25 mouse cellular contexts compared by ENCODE assay signal in genomic region chr5:151417421-151418038, GRCm38 (mm10). TPM values are rescaled to one million over a fixed set of nuclear protein-coding genes. Genes with fewer than 3 reads are reported as not detected.
DNase-seq lines count a peak whose midpoint lies in the region; ATAC-seq and TF ChIP-seq lines count a peak whose summit lies in the region.
"Had no signal": no experiment of that assay in that cellular context is flagged by ENCODE, and none has a peak within 500 bp of the region (broad histone marks: within the 10 kb centered on the region; RNA-seq: fewer than 3 reads in every experiment).

No protein-coding gene starts in this region.

- H3K4me1 ChIP-seq in liver, postnatal 0 days (ENCODE audit: insufficient read depth), result peaks cover 23% of the 10 kb centered on the region
- no peaks in the 10 kb centered on the region for H3K4me1 ChIP-seq in hindbrain, embryonic 11.5 days (replicated peaks; ENCODE audit: control insufficient read depth, insufficient read depth, low read length)

- TF ChIP-seq EP300 in liver, postnatal 0 days (IDR thresholded peaks at IDR 0.05; ENCODE audit: low read depth), result no peak

- DNase-seq in Muller cell, postnatal 12 days (ENCODE audit: inconsistent ontology term), result peak; percentile 48
- DNase-seq in adrenal gland, postnatal 25 days, result peak; percentile 28
- peak; percentile 52 for DNase-seq in liver
- DNase-seq in liver, postnatal 0 days, result no peak
- DNase-seq in cerebellum, adult 11-12 months, result no peak
- DNase-seq in hindbrain, embryonic 11.5 days (ENCODE audit: low spot score), result no peak
- no peak for DNase-seq in left cerebral cortex, adult 18-20 months (ENCODE audit: low spot score in 2 of 2)
- DNase-seq: cerebellum, adult 11 months; cerebellum, postnatal 25 days; forebrain, postnatal 0 days; gastrocnemius, adult 2 months; heart, postnatal 4 days; kidney, adult 8-10 months; kidney, postnatal 4 days; lung, postnatal 14 days; right cerebral cortex, postnatal 25 days had no signal

- no peak overlapping the region for H3K4me2 ChIP-seq in liver, postnatal 0 days (ENCODE audit: low read depth, low read length)
- no peak overlapping the region for H3K4me2 ChIP-seq in hindbrain, embryonic 11.5 days (replicated peaks; ENCODE audit: low read depth, low read length)
- H3K4me2 ChIP-seq: heart, embryonic 13.5 days; limb, embryonic 15.5 days had no signal

- peak; percentile 62 for ATAC-seq in liver, postnatal 0 days
- ATAC-seq in hindbrain, embryonic 11.5 days (ENCODE audit: low FRiP score), result no peak
- ATAC-seq: CD4-positive, CD25-positive, alpha-beta regulatory T cell, adult 4 months; forebrain, postnatal 0 days had no signal

- H3K9ac ChIP-seq in liver, postnatal 0 days (replicated peaks), result no peak overlapping the region
- H3K9ac ChIP-seq in hindbrain, embryonic 11.5 days (ENCODE audit: low read depth, low read length), result no peak overlapping the region
- H3K9ac ChIP-seq: forebrain, postnatal 0 days; heart, embryonic 13.5 days; limb, embryonic 15.5 days had no signal

- H3K27ac ChIP-seq in liver, postnatal 0 days (ENCODE audit: low read depth), result peak overlapping the region; percentile 48; the same call in 1 of the 2 replicates
- H3K27ac ChIP-seq in hindbrain, embryonic 11.5 days (ENCODE audit: low read depth, low read length), result no peak overlapping the region
- H3K27ac ChIP-seq: gastrocnemius, adult 2 months; heart, embryonic 13.5 days; limb, embryonic 15.5 days had no signal

- no peaks in the 10 kb centered on the region for H3K27me3 ChIP-seq in liver, postnatal 0 days (ENCODE audit: insufficient read depth, low read length)
- no peaks in the 10 kb centered on the region for H3K27me3 ChIP-seq in hindbrain, embryonic 11.5 days (ENCODE audit: control insufficient read depth, insufficient read depth, low read length)
- H3K27me3 ChIP-seq: heart, embryonic 13.5 days; limb, embryonic 15.5 days had no signal

- H3K9me3 ChIP-seq in liver, postnatal 0 days (ENCODE audit: low read length), result no peaks in the 10 kb centered on the region
- H3K9me3 ChIP-seq in hindbrain, embryonic 11.5 days (ENCODE audit: control insufficient read depth, low read length), result no peaks in the 10 kb centered on the region
- H3K9me3 ChIP-seq: G1E; heart, embryonic 13.5 days; limb, embryonic 15.5 days had no signal

- TF ChIP-seq CTCF in liver, postnatal 0 days (IDR thresholded peaks at IDR 0.05; ENCODE audit: low read depth), result no peak

- WGBS in liver, postnatal 0 days (ENCODE audit: insufficient replicate concordance), result 70% methylated on average over 2 of the region's 2 CpGs
- 69% methylated on average over 2 of the region's 2 CpGs for WGBS in hindbrain, embryonic 11.5 days

- H3K36me3 ChIP-seq in liver, postnatal 0 days (replicated peaks; ENCODE audit: insufficient read depth, low read length), result no peaks in the 10 kb centered on the region
- no peaks in the 10 kb centered on the region for H3K36me3 ChIP-seq in hindbrain, embryonic 11.5 days (ENCODE audit: control insufficient read depth, insufficient read depth, low read length)
- H3K36me3 ChIP-seq: G1E; heart, embryonic 13.5 days; limb, embryonic 15.5 days had no signal

- H3K4me3 ChIP-seq in liver, postnatal 0 days (ENCODE audit: low read depth, low read length), result no peak overlapping the region
- no peak overlapping the region for H3K4me3 ChIP-seq in hindbrain, embryonic 11.5 days (ENCODE audit: low read depth, low read length)
- H3K4me3 ChIP-seq: gastrocnemius, adult 2 months; heart, embryonic 13.5 days; limb, embryonic 15.5 days had no signal

RNA-seq across cellular contexts. Expression of gene Gm42906, which starts 10.4 kb away (rescaled TPM):
- 1.9 TPM in 1 of 2 replicates, not detected in the other for total RNA-seq in adrenal gland, postnatal 25 days (2021)
- not detected in 2 replicates for polyA plus RNA-seq in liver, postnatal 0 days (2015; fragmentation: Nextera tagmentation; extraction: Ambion mirVana)
- polyA plus RNA-seq in hindbrain, embryonic 11.5 days (2014; fragmentation: Nextera tagmentation; extraction: Ambion mirVana), result not detected in 2 replicates
- 1 to 10 TPM in 1 of 2 experiments, not detected in 1; 1.1 TPM for total RNA-seq in left cerebral cortex, adult 18-20 months (2021)
- total RNA-seq: forebrain, postnatal 0 days; G1E; granulocyte monocyte progenitor cell, adult 5-6 weeks; heart, postnatal 4 days; layer of hippocampus, postnatal 14 days; left cerebral cortex, postnatal 25 days; megakaryocyte-erythroid progenitor cell, adult 5-6 weeks had no signal
- polyA plus RNA-seq: CD4-positive, CD25-positive, alpha-beta regulatory T cell, adult 4 months; forebrain, postnatal 0 days; G1E; heart, embryonic 13.5 days; limb, embryonic 15.5 days; neural tube, embryonic 14.5 days had no signal

Comparison
In these comparisons a context has a peak if more than half of its experiments do, and no peak if none do; other contexts are left out.
1. DNase-seq: peak in Muller cell, postnatal 12 days (single experiment), adrenal gland, postnatal 25 days (single experiment) and liver (single experiment); none in liver, postnatal 0 days (single experiment), cerebellum, adult 11-12 months (single experiment), hindbrain, embryonic 11.5 days (single experiment) and left cerebral cortex, adult 18-20 months (0 of 2).